Mouse (Mus musculus): ENCODE data around the gene Gpr37. TPM values are rescaled to one million over a fixed set of nuclear protein-coding genes. Genes with fewer than 3 reads are reported as not detected.

Gpr37 gene
- polyA plus RNA-seq (2012; ENCODE audit: insufficient read depth, insufficient read length, low replicate concordance, missing spikeins), result not detected in 2 replicates

DNA sequence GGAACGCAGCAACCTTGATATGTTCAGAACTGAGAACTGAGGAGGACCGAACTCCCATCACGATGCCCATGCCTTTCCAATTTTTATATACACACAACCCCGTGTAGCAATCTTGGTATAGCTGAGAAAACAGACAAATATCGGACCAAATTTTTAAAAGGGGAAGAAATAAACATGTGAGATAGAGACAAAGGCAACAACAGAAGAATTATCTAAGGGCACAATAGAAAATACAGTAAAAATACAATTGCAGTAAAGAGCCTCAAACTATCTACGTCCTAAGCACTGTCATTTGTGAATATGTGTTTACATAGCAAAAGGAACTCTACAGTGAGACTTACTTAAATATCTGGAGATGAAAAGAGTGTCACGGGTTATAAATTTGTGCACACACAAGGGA lies at the start of gene Gpr37:
TSS of gene Gpr37 (minus strand) at position 101 of the 400 bp plus-strand sequence.
- peaks cover 17% of the 10 kb centered on the region for H3K4me1 ChIP-seq (ENCODE audit: control insufficient read depth, insufficient read depth, low read length)
- no peak within 1 kb of the TSS for H3K27ac ChIP-seq (ENCODE audit: insufficient read depth, low read depth, low read length)
- TF ChIP-seq CTCF (IDR thresholded peaks at IDR 0.05; ENCODE audit: insufficient read depth, low read depth, low read length) (no peak), POLR2A (IDR thresholded peaks at IDR 0.05; ENCODE audit: insufficient read depth, low read depth, low read length) (no peak)
- H3K4me3 ChIP-seq (ENCODE audit: insufficient read depth, low read depth, low read length), result peak within 1 kb of the TSS; percentile 60
- WGBS, result 36% methylated on average over 7 of the region's 7 CpGs

GRCm38 (mm10) chr6:25736533-25736932 lies 46.0 kb upstream of the Gpr37 start:
- Histone ChIP-seq H3K27ac (ENCODE audit: insufficient read depth, low read depth, low read length) (no peak overlapping the region), H3K4me3 (ENCODE audit: insufficient read depth, low read depth, low read length) (no peak overlapping the region), H3K4me1 (ENCODE audit: control insufficient read depth, insufficient read depth, low read length) (no peaks in the 10 kb centered on the region)
- no peak for TF ChIP-seq CTCF (IDR thresholded peaks at IDR 0.05; ENCODE audit: insufficient read depth, low read depth, low read length)

DNA sequence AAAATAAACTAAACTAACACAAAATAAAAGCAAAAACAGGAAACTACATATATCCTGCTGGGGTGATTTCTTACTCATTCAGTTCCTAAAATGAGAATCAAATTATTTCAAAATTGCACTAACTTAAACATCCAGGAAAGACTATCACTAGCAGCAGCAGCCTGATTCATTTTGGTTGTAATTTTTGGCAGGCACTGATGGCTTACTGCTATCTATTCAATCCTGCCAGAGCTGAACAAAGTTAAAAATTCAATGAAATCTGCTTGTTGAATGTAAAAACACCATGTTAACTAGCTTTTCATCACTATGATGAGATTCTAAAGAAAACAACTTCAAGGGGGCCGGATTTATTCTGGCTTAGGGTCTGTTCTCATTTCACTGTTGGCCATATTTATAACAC lies 36.0 kb upstream of the Gpr37 start:
- TF ChIP-seq POLR2A (IDR thresholded peaks at IDR 0.05; ENCODE audit: insufficient read depth, low read depth, low read length) (no peak), CTCF (IDR thresholded peaks at IDR 0.05; ENCODE audit: insufficient read depth, low read depth, low read length) (no peak)
- no peaks in the 10 kb centered on the region for H3K4me1 ChIP-seq (ENCODE audit: control insufficient read depth, insufficient read depth, low read length)
- no peak overlapping the region for H3K27ac ChIP-seq (ENCODE audit: insufficient read depth, low read depth, low read length)
- WGBS, result 71% methylated on average over 1 of the region's 1 CpGs
- no peak overlapping the region for H3K4me3 ChIP-seq (ENCODE audit: insufficient read depth, low read depth, low read length)

DNA sequence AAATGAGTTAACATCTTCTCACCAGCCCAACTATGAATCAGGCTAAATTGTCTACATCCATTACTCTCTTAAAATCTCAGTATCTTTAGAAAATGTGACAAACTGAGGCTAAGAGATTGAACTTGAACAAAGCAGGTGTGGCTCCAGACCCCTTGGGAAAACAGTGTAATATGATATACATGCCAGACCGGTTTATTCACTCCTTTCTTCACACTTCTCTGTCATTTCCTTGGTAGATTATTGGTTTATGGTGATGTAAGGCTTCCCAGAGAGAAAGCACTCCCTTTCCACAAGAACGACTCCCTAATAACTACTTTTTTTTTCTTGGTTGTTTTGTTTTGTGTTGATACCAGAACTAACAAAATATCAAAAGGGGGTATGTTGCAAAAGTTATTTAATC lies 20.1 kb upstream of the Gpr37 start:
- Histone ChIP-seq H3K4me1 (ENCODE audit: control insufficient read depth, insufficient read depth, low read length) (no peaks in the 10 kb centered on the region), H3K4me3 (ENCODE audit: insufficient read depth, low read depth, low read length) (no peak overlapping the region), H3K27ac (ENCODE audit: insufficient read depth, low read depth, low read length) (no peak overlapping the region)
- TF ChIP-seq POLR2A (IDR thresholded peaks at IDR 0.05; ENCODE audit: insufficient read depth, low read depth, low read length) (no peak), CTCF (IDR thresholded peaks at IDR 0.05; ENCODE audit: insufficient read depth, low read depth, low read length) (no peak)
- WGBS, result 39% methylated on average over 2 of the region's 2 CpGs

DNA sequence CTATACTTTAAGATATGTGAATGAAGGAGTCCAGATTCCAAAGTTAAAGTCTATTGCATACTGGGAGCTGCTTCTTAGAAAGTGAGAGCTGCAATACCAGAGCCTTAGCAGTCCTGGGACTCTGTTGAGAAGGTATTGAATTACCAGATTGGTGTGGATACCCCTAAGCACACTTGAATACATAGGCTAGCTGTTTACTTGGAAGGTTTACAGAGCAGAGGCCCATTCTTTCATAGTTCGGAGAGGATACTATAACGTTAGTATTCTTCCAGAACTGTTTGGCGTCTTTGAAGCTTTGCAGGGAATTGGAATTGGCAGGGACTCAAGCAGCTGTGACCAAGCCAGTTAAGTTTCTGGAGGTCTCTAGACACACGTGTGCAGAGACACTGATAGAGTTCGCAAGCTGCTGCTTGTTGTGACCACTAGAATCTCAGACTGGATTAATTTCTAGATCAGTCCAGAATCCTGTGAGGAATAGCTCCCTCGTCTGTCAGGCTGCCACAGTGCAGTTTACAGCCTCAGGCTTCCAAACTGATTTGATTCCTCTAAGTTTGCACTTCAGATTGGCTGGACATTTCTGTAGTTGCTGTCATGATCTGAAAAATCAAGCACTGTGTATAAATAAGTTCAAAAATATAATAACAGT lies 18.8 kb upstream of the Gpr37 start:
- TF ChIP-seq CTCF (IDR thresholded peaks at IDR 0.05; ENCODE audit: insufficient read depth, low read depth, low read length), result no peak
- no peak for TF ChIP-seq POLR2A (IDR thresholded peaks at IDR 0.05; ENCODE audit: insufficient read depth, low read depth, low read length)
- Histone ChIP-seq H3K4me1 (ENCODE audit: control insufficient read depth, insufficient read depth, low read length) (no peaks in the 10 kb centered on the region), H3K4me3 (ENCODE audit: insufficient read depth, low read depth, low read length) (no peak overlapping the region), H3K27ac (ENCODE audit: insufficient read depth, low read depth, low read length) (no peak overlapping the region)
- WGBS, result 28% methylated on average over 6 of the region's 6 CpGs

GRCm38 (mm10) chr6:25699956-25700355 lies 9.4 kb upstream of the Gpr37 start:
- Histone ChIP-seq H3K27ac (ENCODE audit: insufficient read depth, low read depth, low read length) (no peak overlapping the region), H3K4me1 (ENCODE audit: control insufficient read depth, insufficient read depth, low read length) (no peaks in the 10 kb centered on the region), H3K4me3 (ENCODE audit: insufficient read depth, low read depth, low read length) (no peak overlapping the region)
- WGBS, result 52% methylated on average over 2 of the region's 2 CpGs
- TF ChIP-seq POLR2A (IDR thresholded peaks at IDR 0.05; ENCODE audit: insufficient read depth, low read depth, low read length) (no peak), CTCF (IDR thresholded peaks at IDR 0.05; ENCODE audit: insufficient read depth, low read depth, low read length) (no peak)

DNA sequence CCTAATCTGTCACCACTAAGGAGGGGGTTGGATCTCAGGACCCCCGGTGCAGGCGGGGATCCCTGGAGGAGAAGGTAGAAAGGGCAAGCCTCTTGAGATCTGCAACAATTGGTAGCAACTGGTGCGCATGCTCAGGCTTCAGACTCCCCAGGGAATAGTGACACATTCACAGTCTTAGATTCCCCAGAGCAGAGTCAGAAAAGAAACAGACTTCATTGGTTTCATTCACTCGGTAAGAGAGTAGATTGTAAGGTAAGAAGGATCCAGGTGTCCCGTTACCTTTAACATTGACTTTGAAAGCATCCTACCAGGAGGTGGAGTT lies 284 bp downstream of the Gpr37 start:
- H3K4me3 ChIP-seq (ENCODE audit: insufficient read depth, low read depth, low read length), result peak overlapping the region; percentile 60
- 1% methylated on average over 5 of the region's 5 CpGs for WGBS
- peaks cover 17% of the 10 kb centered on the region for H3K4me1 ChIP-seq (ENCODE audit: control insufficient read depth, insufficient read depth, low read length)
- H3K27ac ChIP-seq (ENCODE audit: insufficient read depth, low read depth, low read length), result no peak overlapping the region
- TF ChIP-seq CTCF (IDR thresholded peaks at IDR 0.05; ENCODE audit: insufficient read depth, low read depth, low read length) (no peak), POLR2A (IDR thresholded peaks at IDR 0.05; ENCODE audit: insufficient read depth, low read depth, low read length) (no peak)

DNA sequence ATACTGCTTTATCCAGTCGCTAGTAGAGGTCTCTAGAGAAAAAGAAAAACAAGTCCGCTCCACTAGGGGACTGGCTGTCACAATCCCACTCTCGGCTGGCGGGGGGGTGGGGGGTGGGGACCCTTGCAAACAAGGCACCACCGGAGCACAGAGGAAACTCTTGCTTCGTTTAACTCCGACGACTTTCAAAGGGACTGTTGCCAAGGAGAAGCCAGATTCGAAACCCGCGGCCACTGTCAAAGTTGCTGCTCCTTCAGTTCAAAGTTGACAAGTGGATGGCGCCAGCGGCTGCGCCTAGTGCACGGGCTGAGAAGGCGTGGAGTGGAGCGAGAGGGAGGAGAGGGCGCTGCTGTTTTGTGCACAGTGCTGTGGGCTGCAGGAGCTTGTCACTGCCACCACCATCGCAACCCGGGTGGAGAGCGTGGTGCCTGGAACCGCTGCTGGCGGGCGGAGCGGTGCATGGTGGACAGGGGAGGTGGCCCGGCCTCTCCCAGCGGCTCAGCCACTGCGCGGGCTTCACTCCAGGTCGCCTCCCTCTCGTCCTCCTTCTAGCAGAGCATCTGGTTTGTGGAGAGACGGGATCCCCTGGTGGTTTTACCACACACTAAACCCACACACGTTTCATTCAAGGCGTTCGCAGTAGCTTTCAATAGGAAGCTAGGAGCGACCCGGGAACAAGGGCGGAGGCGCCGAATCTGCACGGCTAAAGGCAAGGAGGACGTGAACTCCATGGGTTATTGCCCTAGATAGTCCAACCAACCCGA lies 827 bp downstream of the Gpr37 start:
- H3K4me3 ChIP-seq (ENCODE audit: insufficient read depth, low read depth, low read length), result peak overlapping the region; percentile 60
- H3K27ac ChIP-seq (ENCODE audit: insufficient read depth, low read depth, low read length), result no peak overlapping the region
- WGBS, result under 1% methylated on average over 43 of the region's 43 CpGs
- TF ChIP-seq CTCF (IDR thresholded peaks at IDR 0.05; ENCODE audit: insufficient read depth, low read depth, low read length) (no peak), POLR2A (IDR thresholded peaks at IDR 0.05; ENCODE audit: insufficient read depth, low read depth, low read length) (peak; percentile 10; the same call in 1 of the 2 replicates)
- peaks cover 17% of the 10 kb centered on the region for H3K4me1 ChIP-seq (ENCODE audit: control insufficient read depth, insufficient read depth, low read length)

DNA sequence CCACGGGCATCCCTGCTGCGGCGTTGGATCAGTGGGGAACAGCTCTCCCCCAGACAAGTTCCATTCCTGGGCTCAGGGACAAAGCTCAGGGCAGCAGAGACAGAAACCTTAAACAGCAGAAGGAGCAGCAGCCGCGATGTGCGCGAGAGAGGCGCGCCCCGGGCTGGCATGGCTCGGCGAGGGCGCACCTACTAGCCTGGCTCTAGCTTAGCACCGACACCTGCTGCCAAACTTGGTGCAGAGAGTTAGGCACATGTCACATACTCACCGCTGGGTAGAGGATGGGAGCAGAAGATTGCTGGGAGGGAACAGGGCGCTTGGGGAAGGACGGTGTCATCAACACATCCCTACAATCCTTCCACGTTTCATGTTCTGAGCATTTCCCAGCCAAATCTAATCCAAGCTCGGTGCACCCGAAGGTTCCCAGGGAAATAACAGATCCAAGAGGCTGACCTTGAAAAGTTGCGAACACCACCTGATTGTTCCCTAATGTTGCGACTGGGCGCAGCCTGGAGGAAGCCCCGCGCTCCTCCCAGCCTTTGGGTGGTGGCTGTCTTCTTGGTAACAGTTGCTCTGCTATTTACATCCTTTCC lies 1.5 kb downstream of the Gpr37 start:
- TF ChIP-seq POLR2A (IDR thresholded peaks at IDR 0.05; ENCODE audit: insufficient read depth, low read depth, low read length) (no peak), CTCF (IDR thresholded peaks at IDR 0.05; ENCODE audit: insufficient read depth, low read depth, low read length) (no peak)
- Histone ChIP-seq H3K27ac (ENCODE audit: insufficient read depth, low read depth, low read length) (no peak overlapping the region), H3K4me1 (ENCODE audit: control insufficient read depth, insufficient read depth, low read length) (peaks cover 17% of the 10 kb centered on the region), H3K4me3 (ENCODE audit: insufficient read depth, low read depth, low read length) (peak overlapping the region; percentile 60)
- WGBS, result under 1% methylated on average over 25 of the region's 25 CpGs

Measured in olfactory bulb, adult 2 months (tissue).